Mouse (Mus musculus) MEL (cell line): ENCODE data around the gene Gpr19.

Experiments
- CTCF ChIP-seq, 3 experiments: IDR thresholded peaks in 2 of 3; conservative IDR thresholded peaks in 1 of 3; 2 replicates each; pipeline ENCODE4 v1.5.1; 2011 to 2012; ENCODE audit warnings: low read length in 3 of 3, low read depth in 2 of 3, mild to moderate bottlenecking in 2 of 3, improper control_type of control experiment in 1 of 3, inconsistent platforms in 1 of 3, mixed read lengths in 1 of 3, moderate library complexity in 1 of 3; ENCODE audit not compliant: control insufficient read depth in 1 of 3, insufficient read depth in 1 of 3, poor library complexity in 1 of 3, severe bottlenecking in 1 of 3
- ELF1 ChIP-seq: IDR thresholded peaks from 2 replicates; pipeline ENCODE4 v1.6.1; 2014; ENCODE audit warnings: low read depth, mild to moderate bottlenecking, inconsistent platforms, low read length, improper control_type of control experiment, moderate library complexity
- HCFC1 ChIP-seq: IDR thresholded peaks from 2 replicates; pipeline ENCODE4 v1.6.1; 2012; ENCODE audit warnings: low read depth, mild to moderate bottlenecking, inconsistent platforms, low read length, improper control_type of control experiment, moderate library complexity
- MAX ChIP-seq: IDR thresholded peaks from 2 replicates; pipeline ENCODE4 v1.6.1; 2011; ENCODE audit warnings: low read length, improper control_type of control experiment
- MAZ ChIP-seq: IDR thresholded peaks from 2 replicates; pipeline ENCODE4 v1.6.1; 2012; ENCODE audit warnings: low read depth, mild to moderate bottlenecking, inconsistent platforms, low read length, improper control_type of control experiment
- MYC ChIP-seq: IDR thresholded peaks from 2 replicates; pipeline ENCODE4 v1.6.1; 2011; ENCODE audit warnings: low read depth, mild to moderate bottlenecking, low read length, improper control_type of control experiment, moderate library complexity
- POLR2A ChIP-seq, 2 experiments: IDR thresholded peaks; 2 replicates each; pipeline ENCODE4 v1.6.1; 2011 to 2012; ENCODE audit warnings: low read length in 2 of 2, mild to moderate bottlenecking in 2 of 2, control low read depth in 1 of 2, improper control_type of control experiment in 1 of 2, low read depth in 1 of 2, moderate library complexity in 1 of 2; ENCODE audit not compliant: control insufficient read depth in 1 of 2, insufficient read depth in 1 of 2, poor library complexity in 1 of 2
- RAD21 ChIP-seq: IDR thresholded peaks from 2 replicates; pipeline ENCODE4 v1.6.1; 2011; ENCODE audit warnings: mild to moderate bottlenecking, low read depth, low read length, improper control_type of control experiment
- SIN3A ChIP-seq: IDR thresholded peaks from 2 replicates; pipeline ENCODE4 v1.6.1; 2012; ENCODE audit warnings: low read length, improper control_type of control experiment, inconsistent platforms
- UBTF ChIP-seq: IDR thresholded peaks from 2 replicates; pipeline ENCODE4 v1.6.1; 2012; ENCODE audit warnings: low read depth, mild to moderate bottlenecking, inconsistent platforms, low read length, improper control_type of control experiment, moderate library complexity, borderline replicate concordance; ENCODE audit not compliant: insufficient read depth
- ZKSCAN1 ChIP-seq: IDR thresholded peaks from 2 replicates; pipeline ENCODE4 v1.6.1; 2012; ENCODE audit warnings: low read depth, mild to moderate bottlenecking, inconsistent platforms, low read length, improper control_type of control experiment, moderate library complexity

DNA sequence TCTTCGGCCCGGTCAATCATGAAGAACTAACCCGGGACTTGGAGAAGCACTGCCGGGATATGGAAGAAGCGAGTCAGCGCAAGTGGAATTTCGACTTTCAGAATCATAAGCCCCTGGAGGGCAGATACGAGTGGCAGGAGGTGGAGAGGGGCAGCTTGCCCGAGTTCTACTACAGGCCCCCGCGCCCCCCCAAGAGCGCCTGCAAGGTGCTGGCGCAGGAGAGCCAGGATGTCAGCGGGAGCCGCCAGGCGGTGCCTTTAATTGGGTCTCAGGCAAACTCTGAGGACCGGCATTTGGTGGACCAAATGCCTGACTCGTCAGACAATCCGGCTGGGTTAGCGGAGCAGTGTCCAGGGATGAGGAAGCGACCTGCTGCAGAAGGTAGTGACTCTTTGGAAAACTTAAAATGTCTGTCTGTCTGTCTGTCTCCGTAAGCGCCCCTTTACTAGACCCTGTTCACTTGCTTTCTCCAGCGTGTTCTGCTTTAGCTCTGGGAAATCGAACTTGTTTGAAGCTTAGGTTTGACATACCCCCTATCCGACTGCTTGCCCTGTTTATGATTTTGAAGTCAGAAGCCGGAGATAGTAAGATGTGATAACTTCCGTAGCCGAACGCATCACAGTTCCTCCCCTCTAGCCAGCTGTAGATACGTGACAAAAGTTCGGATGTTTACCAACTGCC, 22.8 kb upstream of the Gpr19 start:
- TF ChIP-seq UBTF (0 out of 2 replicates have a peak, but pooled peaks have one; percentile 20), MAX (no peak), MAZ (no peak), HCFC1 (0 out of 2 replicates have a peak, but pooled peaks have one; percentile 1), SIN3A (peak; percentile 88), CTCF (IDR thresholded peaks at IDR 0.05 in 2 of 3, conservative IDR thresholded peaks at IDR 0.05 in 1 of 3; ENCODE audit: control insufficient read depth in 1 of 3, insufficient read depth in 1 of 3, low read depth in 2 of 3, low read length in 3 of 3, poor library complexity in 1 of 3, severe bottlenecking in 1 of 3) (no peak), POLR2A (IDR thresholded peaks at IDR 0.05; ENCODE audit: control insufficient read depth in 1 of 2, insufficient read depth in 1 of 2, low read depth in 1 of 2, low read length in 2 of 2, poor library complexity in 1 of 2) (0 out of 4 replicates have a peak, but pooled peaks of 1 of the 2 experiments have one; percentile 8), ELF1 (no peak), RAD21 (no peak), ZKSCAN1 (no peak), MYC (no peak)
